Mouse (Mus musculus): Measurements from ENCODE around the gene Gm15517. TPM values are rescaled to one million over a fixed set of nuclear protein-coding genes. Genes with fewer than 3 reads are reported as not detected.

Gm15517 gene
- total RNA-seq, 2 experiments from 2014 or later, result not detected

DNA sequence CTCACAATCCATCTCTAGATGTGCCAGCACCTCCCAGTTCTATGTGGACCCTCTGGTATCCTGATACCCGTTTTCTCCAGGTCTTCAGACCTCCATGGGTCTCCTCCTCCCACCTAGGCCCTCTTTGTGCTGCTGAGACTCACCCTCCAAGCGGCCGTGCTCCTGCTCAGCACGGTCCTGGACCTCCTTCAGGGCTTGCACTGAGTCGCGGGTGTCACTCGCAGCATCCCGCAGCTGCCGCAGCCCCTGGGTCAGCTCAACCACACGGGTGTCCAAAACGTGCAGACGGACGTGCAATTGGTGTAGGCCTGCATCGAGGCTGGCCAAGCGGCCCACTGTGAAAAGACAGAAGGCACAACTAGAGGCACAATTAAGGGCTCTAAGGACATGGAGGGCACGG lies 44.4 kb downstream of the Gm15517 start:
- intact Hi-C loops (cut with DNase I), result no loop called here
- no peak for DNase-seq

DNA sequence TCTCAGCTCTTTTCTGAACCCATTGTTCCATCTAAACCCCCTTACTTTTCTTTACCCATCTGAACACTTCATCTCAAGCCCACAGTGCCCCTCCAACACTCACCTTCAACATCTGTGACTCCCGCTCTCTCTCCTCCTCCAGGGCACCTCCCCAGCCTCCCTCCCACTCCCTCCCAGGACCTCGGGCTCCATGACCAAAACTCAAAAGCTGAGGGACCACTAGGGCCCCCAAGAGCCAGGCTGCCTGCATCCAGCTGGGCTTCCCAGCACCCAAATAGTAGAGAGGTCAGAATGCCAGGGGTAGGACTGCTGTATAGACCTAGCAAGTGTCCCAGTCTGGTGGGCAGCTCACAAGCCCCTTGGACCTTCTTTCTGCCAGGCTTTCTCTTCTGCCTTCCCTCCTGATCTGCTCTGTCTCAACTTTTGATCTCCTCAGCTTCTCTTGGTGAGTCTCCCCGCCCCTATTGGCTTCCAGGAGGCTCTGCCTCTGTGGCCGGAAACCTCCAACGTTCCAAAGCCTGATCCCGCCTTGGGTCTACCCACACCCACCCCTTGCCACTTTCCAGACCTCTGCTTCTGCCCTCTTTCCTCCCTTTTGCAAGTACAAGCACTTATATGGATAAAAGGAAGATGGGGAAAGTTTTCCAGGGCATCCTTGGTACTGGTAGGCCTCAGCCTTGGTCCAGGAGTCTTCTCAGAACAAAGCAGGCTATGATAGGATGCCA lies 45.4 kb downstream of the Gm15517 start, which contains the start of gene Clec11a:
TSS of gene Clec11a (minus strand) at position 387 of the 725 bp plus-strand sequence.
- intact Hi-C loops (cut with DNase I), result no loop called here
- DNase-seq, result no peak

DNA sequence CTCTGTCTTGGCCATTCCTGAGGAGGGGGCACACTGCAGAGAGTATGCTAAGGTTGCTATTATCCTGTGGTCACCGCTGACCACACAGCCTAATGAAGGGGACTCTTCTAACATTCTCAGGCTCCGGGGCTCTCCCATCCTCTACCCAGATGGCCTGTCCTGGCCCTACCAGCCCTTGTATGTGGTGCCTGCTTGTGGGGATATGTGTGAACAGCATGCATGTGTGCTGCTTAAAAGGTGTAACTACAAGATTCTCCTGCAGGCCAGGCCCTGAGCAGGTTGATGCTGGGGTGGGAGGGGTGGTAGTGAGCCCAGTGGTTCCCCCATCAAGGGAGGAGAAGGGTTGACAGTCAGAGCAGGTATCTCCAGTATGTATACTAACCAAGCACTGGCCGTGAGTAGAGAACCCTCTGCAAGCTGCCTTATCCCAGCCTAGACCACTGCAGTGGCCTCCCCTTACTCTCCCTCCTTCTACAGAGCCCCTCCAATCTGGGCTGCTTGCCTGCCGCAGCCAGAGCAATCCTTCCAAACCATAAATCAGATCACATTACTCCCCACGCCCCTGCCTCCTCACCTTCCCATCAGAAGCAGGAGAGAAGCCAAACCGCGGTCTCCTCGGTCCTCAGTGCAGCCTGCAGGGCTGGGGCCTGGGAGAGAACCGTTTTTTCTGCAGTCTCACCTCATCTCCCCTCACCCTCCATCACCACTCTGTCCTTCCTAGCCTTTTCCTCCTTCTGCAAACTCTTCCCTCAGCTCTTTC lies 46.2 kb downstream of the Gm15517 start:
- intact Hi-C loops (cut with DNase I), result no loop called here
- DNase-seq, result no peak

DNA sequence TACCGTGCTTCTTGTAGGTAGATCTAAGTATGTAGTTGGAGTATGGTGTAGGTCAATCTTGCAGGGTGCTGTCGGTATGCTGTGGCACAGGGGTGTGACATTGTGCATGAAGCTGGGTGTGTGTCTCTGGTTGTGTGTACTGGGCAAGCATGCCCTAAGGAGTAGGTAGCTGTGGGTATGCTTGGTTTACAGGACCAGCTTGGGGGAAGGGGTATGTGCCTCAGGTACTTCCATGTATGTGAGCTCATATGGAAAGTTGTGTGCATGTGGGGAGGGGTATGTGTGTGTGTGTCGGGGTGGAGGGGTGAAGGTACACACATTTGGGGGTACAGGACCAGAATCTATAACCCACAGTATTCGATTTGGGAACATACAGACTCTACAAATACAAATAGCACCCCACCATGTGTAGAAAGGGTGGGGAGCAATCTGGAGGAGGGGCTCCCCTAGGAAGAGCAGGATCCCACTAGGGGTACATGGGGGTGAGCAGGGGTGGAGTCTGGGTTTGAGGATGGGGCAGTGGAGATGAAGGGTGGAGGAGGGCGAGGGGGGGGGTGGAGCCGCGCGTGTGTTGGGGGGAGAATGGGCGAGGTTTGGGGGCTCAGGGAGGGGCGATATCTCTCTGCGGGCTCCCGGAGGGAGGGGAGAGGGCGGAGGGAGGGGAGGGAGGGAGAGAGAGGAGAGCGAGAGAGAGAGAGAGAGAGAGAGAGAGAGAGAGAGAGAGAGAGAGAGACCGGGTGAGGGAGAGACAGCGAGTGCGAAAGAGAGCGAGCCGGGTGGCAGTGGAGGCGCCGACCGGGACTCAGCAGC lies 48.4 kb downstream of the Gm15517 start, which contains the start of gene Shank1:
TSS of gene Shank1 (plus strand) at position 779 of the 810 bp plus-strand sequence.
- no peak for DNase-seq
- intact Hi-C loops (cut with DNase I), result loop anchor here (10.0 kb wide), 1 partner anchor 45 kb away; the partner anchor contains the start of gene Gm15517

DNA sequence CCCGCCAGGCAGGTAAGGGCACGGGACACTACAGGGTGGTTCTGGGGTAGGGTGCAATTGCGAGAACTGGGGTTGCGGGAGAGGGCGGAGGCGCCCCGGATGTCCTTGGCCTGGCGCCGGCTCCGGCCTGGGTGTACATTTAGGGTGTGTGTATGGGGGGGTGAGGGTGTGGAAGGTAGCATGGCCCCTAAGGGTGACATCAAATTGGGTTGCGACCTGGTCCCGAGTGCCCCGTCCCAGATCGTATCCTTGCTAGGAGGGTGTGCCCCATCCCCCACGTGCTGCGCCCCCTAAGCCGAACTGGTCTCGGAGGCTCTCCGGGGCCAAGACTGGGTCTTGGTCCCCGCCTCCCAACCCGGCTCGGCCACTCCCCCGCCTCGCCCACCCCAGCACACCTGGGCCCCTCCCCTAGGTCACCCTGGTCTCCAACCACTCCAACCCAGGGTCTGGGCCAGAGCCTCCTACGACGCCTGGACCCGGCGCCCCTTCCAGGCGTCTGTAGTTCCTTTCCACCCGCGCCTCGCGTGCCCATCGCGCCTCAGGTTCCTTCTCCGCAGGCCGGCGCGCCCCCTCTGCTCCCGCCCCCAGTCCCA lies 49.1 kb downstream of the Gm15517 start:
- intact Hi-C loops (cut with DNase I), result loop anchor here (10.0 kb wide), 1 partner anchor 46 kb away; the partner anchor contains the start of gene Gm15517
- no peak for DNase-seq

DNA sequence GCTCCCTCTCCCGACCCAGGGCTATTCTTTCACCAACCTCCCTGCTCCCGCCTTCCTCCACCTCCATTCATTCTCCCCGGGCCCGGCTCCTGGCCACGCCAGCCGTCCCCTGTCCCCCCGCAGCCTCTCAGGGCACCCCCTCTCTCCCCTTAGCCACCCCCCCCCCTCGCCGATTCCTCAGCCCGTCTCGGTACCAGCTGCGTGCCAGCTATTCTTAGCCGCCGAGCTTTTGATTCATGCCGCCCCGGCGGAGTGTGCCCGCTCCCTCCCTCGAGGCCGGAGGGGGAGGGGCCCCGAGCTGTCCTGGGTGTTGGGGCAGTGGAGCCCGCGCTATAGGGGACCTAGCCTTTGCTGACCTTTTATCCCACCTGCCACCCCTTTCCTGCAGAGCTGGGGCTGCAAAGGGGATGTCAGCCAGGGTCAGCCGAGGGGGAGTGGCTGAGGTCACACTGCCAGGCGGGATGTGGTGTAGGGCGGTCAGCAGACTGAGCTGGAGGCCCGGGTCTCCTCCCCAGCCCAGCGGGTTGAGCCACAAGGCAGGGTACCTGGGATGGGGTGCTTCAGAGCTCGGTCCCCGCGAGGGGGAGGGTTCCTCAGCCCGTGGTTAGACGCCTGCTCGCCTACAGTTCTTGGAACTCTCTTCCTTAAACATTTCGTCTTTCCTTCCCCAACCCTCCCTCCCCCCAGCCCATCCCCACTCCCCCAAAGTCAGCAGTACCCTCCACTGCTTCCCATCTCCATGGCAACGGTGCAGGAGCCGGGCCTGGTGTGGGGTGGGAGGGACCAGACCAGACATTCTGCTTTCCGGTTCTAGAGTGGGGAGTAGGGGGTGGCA lies 49.8 kb downstream of the Gm15517 start:
- intact Hi-C loops (cut with DNase I), result loop anchor here (10.0 kb wide), 1 partner anchor 46 kb away; the partner anchor contains the start of gene Gm15517
- DNase-seq, result no peak

Other genes starting within 250 kb of the Gm15517 start
- under 1 TPM; 0.43 to 0.49 TPM for gene Klk1b26, start 249.3 kb upstream of the Gm15517 start, total RNA-seq (2021)
- gene Klk1b27, start 209.2 kb upstream of the Gm15517 start, total RNA-seq (2021), result not detected
- not detected for gene Klk1b21, start 159.1 kb upstream of the Gm15517 start, total RNA-seq (2021)
- gene Klk1b22, start 148.8 kb upstream of the Gm15517 start, total RNA-seq (2021), result not detected
- not detected for gene Klk1b16, start 124.7 kb upstream of the Gm15517 start, total RNA-seq (2021)
- gene Klk1b24, start 73.2 kb upstream of the Gm15517 start, total RNA-seq (2021), result not detected
- not detected for gene Klk1b3, start 63.3 kb upstream of the Gm15517 start, total RNA-seq (2021)
- not detected for gene Klk1b4, start 54.0 kb upstream of the Gm15517 start, total RNA-seq (2021)
- gene Klk1b5, start 45.5 kb upstream of the Gm15517 start, total RNA-seq (2021), result not detected
- under 1 TPM in 1 of 2 experiments, not detected in 1; 0.42 TPM for gene Klk1, start 36.1 kb upstream of the Gm15517 start, total RNA-seq (2021)
- not detected for gene Gm36864, start 25.3 kb upstream of the Gm15517 start, total RNA-seq (2021)
- gene 1700028J19Rik, start 14.8 kb upstream of the Gm15517 start, total RNA-seq (2021), result under 1 TPM; 0.23 to 0.30 TPM
- gene 2410002F23Rik, start 14.7 kb upstream of the Gm15517 start, total RNA-seq (2021), result 1 to 10 TPM; 6.3 to 8.2 TPM
- not detected for gene Acp4, start 4.1 kb upstream of the Gm15517 start, total RNA-seq (2021)
- gene Clec11a, start 45.5 kb downstream of the Gm15517 start, total RNA-seq (2021), result 1 to 10 TPM; 1.6 to 2.2 TPM
- gene Shank1, start 48.8 kb downstream of the Gm15517 start, total RNA-seq (2021), result under 1 TPM; 0.27 to 0.28 TPM
- gene Syt3, start 122.7 kb downstream of the Gm15517 start, total RNA-seq (2021), result 1 to 10 TPM; 1.6 to 2.1 TPM
- gene 1700008O03Rik, start 124.4 kb downstream of the Gm15517 start, total RNA-seq (2021), result not detected
- gene Lrrc4b, start 167.6 kb downstream of the Gm15517 start, total RNA-seq (2021), result under 1 TPM in 1 of 2 experiments, not detected in 1; 0.20 TPM
- not detected for gene Aspdh, start 203.9 kb downstream of the Gm15517 start, total RNA-seq (2021)
- 10 to 100 TPM; 48.7 to 49.2 TPM for gene Josd2, start 206.5 kb downstream of the Gm15517 start, total RNA-seq (2021)
- 10 to 100 TPM; 42.4 to 43.5 TPM for gene Emc10, start 235.1 kb downstream of the Gm15517 start, total RNA-seq (2021)
- 1 to 10 TPM; 3.9 to 4.4 TPM for gene Fam71e1, start 235.1 kb downstream of the Gm15517 start, total RNA-seq (2021)